In genomic region chr12:80803924-80804323, GRCm38 (mm10) we compare ENCODE assay signal across 9 mouse cellular contexts. TPM values are rescaled to one million over a fixed set of nuclear protein-coding genes. Genes with fewer than 3 reads are reported as not detected.
DNase-seq lines count a peak whose midpoint lies in the region; ATAC-seq and TF ChIP-seq lines count a peak whose summit lies in the region.
"Had no signal": no experiment of that assay in that cellular context is flagged by ENCODE, and none has a peak within 500 bp of the region (broad histone marks: within the 10 kb centered on the region; RNA-seq: fewer than 3 reads in every experiment).

No protein-coding gene starts in this region.

- no peaks in the 10 kb centered on the region for H3K36me3 ChIP-seq in lung, embryonic 14.5 days (ENCODE audit: insufficient read depth)

- no peaks in the 10 kb centered on the region for H3K9me3 ChIP-seq in lung, embryonic 14.5 days (ENCODE audit: low read depth, low read length)

- no peaks in the 10 kb centered on the region for H3K27me3 ChIP-seq in lung, embryonic 14.5 days (ENCODE audit: insufficient read depth, low read length)

- no peak for ATAC-seq in lung, embryonic 14.5 days (ENCODE audit: insufficient read depth)
- ATAC-seq in cerebellum, adult (ENCODE audit: insufficient number of reproducible peaks, low FRiP score, low TSS enrichment) = 0 out of 2 replicates have a peak, but pooled peaks have one; percentile 26
- ATAC-seq in monocyte, adult 5-6 weeks (replicated peaks; ENCODE audit: insufficient number of reproducible peaks, low FRiP score, low TSS enrichment, poor library complexity, severe bottlenecking) = no peak

- no peak overlapping the region for H3K4me3 ChIP-seq in lung, embryonic 14.5 days (ENCODE audit: low read depth, low read length)

- H3K27ac ChIP-seq in lung, embryonic 14.5 days (ENCODE audit: low read depth) = 0 out of 2 replicates have a peak overlapping the region, but pooled peaks have one; percentile 20

- peak; percentile 84 for DNase-seq in lung, embryonic 14.5 days
- DNase-seq in lung, adult 18-20 months = no peak
- peak; percentile 85 to 93 for DNase-seq in frontal cortex, postnatal 36 days (ENCODE audit: low spot score in 2 of 2)
- peak; percentile 59 for DNase-seq in layer of hippocampus, adult 9-10 months (ENCODE audit: low spot score)
- DNase-seq in ovary, adult 18-20 months (ENCODE audit: low spot score) = peak; percentile 62
- no peak for DNase-seq in thymus, postnatal 10 days (ENCODE audit: low spot score in 2 of 2)

- no peak overlapping the region for H3K9ac ChIP-seq in lung, embryonic 14.5 days

- no peak for TF ChIP-seq CTCF in lung, embryonic 14.5 days (IDR thresholded peaks at IDR 0.05; ENCODE audit: low read depth)

- 42% methylated on average over 3 of the region's 3 CpGs for WGBS in lung, embryonic 14.5 days

- H3K4me1 ChIP-seq in lung, embryonic 14.5 days (ENCODE audit: insufficient read depth) = no peaks in the 10 kb centered on the region

- no peak overlapping the region for H3K4me2 ChIP-seq in lung, embryonic 14.5 days

RNA-seq across cellular contexts. Expression of gene Susd6, which starts 13.6 kb away (rescaled TPM):
- polyA plus RNA-seq in lung, embryonic 14.5 days (2014; fragmentation: Nextera tagmentation; extraction: Ambion mirVana) = 20.5 and 21.2 TPM in 2 replicates
- 49.0 to 81.1 TPM (median 52.5 TPM) in 3 replicates for total RNA-seq in monocyte, adult 5-6 weeks (2017)

RNA-seq across cellular contexts. Expression of gene Ccdc177, which starts 43.4 kb away (rescaled TPM):
- polyA plus RNA-seq in lung, embryonic 14.5 days (2014; fragmentation: Nextera tagmentation; extraction: Ambion mirVana) = 0.04 and 0.11 TPM in 2 replicates
- total RNA-seq in monocyte, adult 5-6 weeks (2017) = not detected in 3 replicates
- polyA plus RNA-seq: heart, embryonic 14.5 days had no signal

Comparison
In these comparisons a context has a peak if more than half of its experiments do, and no peak if none do; other contexts are left out.
1. DNase-seq: peak in lung, embryonic 14.5 days (single experiment), frontal cortex, postnatal 36 days (2 of 2), layer of hippocampus, adult 9-10 months (single experiment) and ovary, adult 18-20 months (single experiment); none in lung, adult 18-20 months (0 of 2) and thymus, postnatal 10 days (0 of 2).